Mouse (Mus musculus): ENCODE measurements around the gene Tm7sf2.
"Not testable (repeated sequence)": the region's sequence is repeated elsewhere in the genome, so short reads cannot be mapped to it uniquely, and the experiment has no call there.

The Tm7sf2 gene

GRCm38 (mm10) chr19:6045366-6046293 lies 22.5 kb downstream of the Tm7sf2 start:
- in situ Hi-C loops (cut with MboI; ENCODE audit: low sequenced_read_pairs): no loop called here

GRCm38 (mm10) chr19:6044102-6044501 lies 24.1 kb downstream of the Tm7sf2 start:
- in situ Hi-C loops (cut with MboI; ENCODE audit: low sequenced_read_pairs): not testable (repeated sequence)

GRCm38 (mm10) chr19:6042293-6042692 lies 25.9 kb downstream of the Tm7sf2 start:
- in situ Hi-C loops (cut with MboI; ENCODE audit: low sequenced_read_pairs): no loop called here

GRCm38 (mm10) chr19:6040002-6040401 lies 28.2 kb downstream of the Tm7sf2 start:
- in situ Hi-C loops (cut with MboI; ENCODE audit: low sequenced_read_pairs): no loop called here

GRCm38 (mm10) chr19:6038326-6038725 lies 29.8 kb downstream of the Tm7sf2 start:
- in situ Hi-C loops (cut with MboI; ENCODE audit: low sequenced_read_pairs): no loop called here

- in situ Hi-C loops (cut with MboI; ENCODE audit: low sequenced_read_pairs): no loop called here
These were observed 30.5 kb downstream of the Tm7sf2 start for GRCm38 (mm10) chr19:6037695-6038094.

GRCm38 (mm10) chr19:6035966-6036585 lies 32.1 kb downstream of the Tm7sf2 start:
- in situ Hi-C loops (cut with MboI; ENCODE audit: low sequenced_read_pairs): no loop called here

- in situ Hi-C loops (cut with MboI; ENCODE audit: low sequenced_read_pairs): no loop called here
These were observed 37.5 kb downstream of the Tm7sf2 start for GRCm38 (mm10) chr19:6030520-6031280.

GRCm38 (mm10) chr19:6029426-6029825 lies 38.7 kb downstream of the Tm7sf2 start:
- in situ Hi-C loops (cut with MboI; ENCODE audit: low sequenced_read_pairs): no loop called here

GRCm38 (mm10) chr19:6028991-6029390 lies 39.2 kb downstream of the Tm7sf2 start:
- in situ Hi-C loops (cut with MboI; ENCODE audit: low sequenced_read_pairs): no loop called here

GRCm38 (mm10) chr19:6023930-6024329 lies 44.2 kb downstream of the Tm7sf2 start:
- in situ Hi-C loops (cut with MboI; ENCODE audit: low sequenced_read_pairs): no loop called here

GRCm38 (mm10) chr19:6023059-6023458 lies 45.1 kb downstream of the Tm7sf2 start:
- in situ Hi-C loops (cut with MboI; ENCODE audit: low sequenced_read_pairs): no loop called here

GRCm38 (mm10) chr19:6020276-6020675 lies 47.9 kb downstream of the Tm7sf2 start:
- in situ Hi-C loops (cut with MboI; ENCODE audit: low sequenced_read_pairs): no loop called here

- in situ Hi-C loops (cut with MboI; ENCODE audit: low sequenced_read_pairs): no loop called here
These were observed 49.8 kb downstream of the Tm7sf2 start for GRCm38 (mm10) chr19:6018142-6019089.

- in situ Hi-C loops (cut with MboI; ENCODE audit: low sequenced_read_pairs): no loop called here
These were observed 51.6 kb downstream of the Tm7sf2 start for GRCm38 (mm10) chr19:6016532-6016931.

GRCm38 (mm10) chr19:6015511-6016315 lies 52.5 kb downstream of the Tm7sf2 start, which contains the start of gene Capn1:
TSS of gene Capn1 (minus strand) at chr19:6015897.
- in situ Hi-C loops (cut with MboI; ENCODE audit: low sequenced_read_pairs): no loop called here

- in situ Hi-C loops (cut with MboI; ENCODE audit: low sequenced_read_pairs): no loop called here
These were observed 53.1 kb downstream of the Tm7sf2 start for GRCm38 (mm10) chr19:6014991-6015510.

- in situ Hi-C loops (cut with MboI; ENCODE audit: low sequenced_read_pairs): no loop called here
These were observed 54.5 kb downstream of the Tm7sf2 start for GRCm38 (mm10) chr19:6013691-6014090.
